Mouse (Mus musculus) embryonic fibroblast, embryonic 13.5 days (primary cell): ENCODE measurements around the gene Rad51b. TPM values are rescaled to one million over a fixed set of nuclear protein-coding genes. Genes with fewer than 3 reads are reported as not detected.
A peak's percentile ranks its signal among the peaks of the same experiment; 100 is the strongest.

Source experiments
- H3K27ac ChIP-seq: 2 replicates; pipeline ENCODE4 v1.5.1; 2012; ENCODE audit warnings: low read length, control low read depth, inconsistent platforms; ENCODE audit not compliant: insufficient read depth
- H3K4me1 ChIP-seq: 2 replicates; pipeline ENCODE4 v1.6.1; 2011; ENCODE audit warnings: low read length; ENCODE audit not compliant: control insufficient read depth, insufficient read depth
- H3K4me3 ChIP-seq: 2 replicates; pipeline ENCODE4 v1.5.1; 2011; ENCODE audit warnings: mild to moderate bottlenecking, control low read depth, low read length; ENCODE audit not compliant: insufficient read depth
- CTCF ChIP-seq: IDR thresholded peaks from 2 replicates; pipeline ENCODE4 v1.5.1; 2011; ENCODE audit warnings: mild to moderate bottlenecking, control low read depth, low read length, moderate library complexity, borderline replicate concordance; ENCODE audit not compliant: insufficient read depth
- POLR2A ChIP-seq: IDR thresholded peaks from 2 replicates; pipeline ENCODE4 v1.6.1; 2011; ENCODE audit warnings: low read depth, mild to moderate bottlenecking, control low read depth, low read length, moderate library complexity
- polyA plus RNA-seq: library from polyadenylated mRNA; stranded (reverse); fragments of >200 nt; gene quantifications from 2 replicates; pipeline ENCODE4 v1.2.4, GENCODE M21; 2011; ENCODE audit warnings: low read depth; ENCODE audit not compliant: missing spikeins, insufficient read length

Gene Rad51b
- polyA plus RNA-seq, 1 experiment = 4.0 TPM

GRCm38 (mm10) chr12:79612334-79613060, 315.4 kb downstream of the Rad51b start:
- Histone ChIP-seq H3K4me3 (no peak overlapping the region), H3K27ac (peak overlapping the region; percentile 1; the same call in 1 of the 2 replicates), H3K4me1 (no peaks in the 10 kb centered on the region; the same call in 1 of the 2 replicates)
- peak; percentile 99 for TF ChIP-seq CTCF
- TF ChIP-seq POLR2A = no peak

- H3K4me1 ChIP-seq = no peaks in the 10 kb centered on the region; the same call in 1 of the 2 replicates
- no peak overlapping the region for H3K4me3 ChIP-seq
- H3K27ac ChIP-seq = peak overlapping the region; percentile 1; the same call in 1 of the 2 replicates
- TF ChIP-seq CTCF = no peak
- no peak for TF ChIP-seq POLR2A
These were observed 316.1 kb downstream of the Rad51b start for GRCm38 (mm10) chr12:79613061-79613788.

DNA sequence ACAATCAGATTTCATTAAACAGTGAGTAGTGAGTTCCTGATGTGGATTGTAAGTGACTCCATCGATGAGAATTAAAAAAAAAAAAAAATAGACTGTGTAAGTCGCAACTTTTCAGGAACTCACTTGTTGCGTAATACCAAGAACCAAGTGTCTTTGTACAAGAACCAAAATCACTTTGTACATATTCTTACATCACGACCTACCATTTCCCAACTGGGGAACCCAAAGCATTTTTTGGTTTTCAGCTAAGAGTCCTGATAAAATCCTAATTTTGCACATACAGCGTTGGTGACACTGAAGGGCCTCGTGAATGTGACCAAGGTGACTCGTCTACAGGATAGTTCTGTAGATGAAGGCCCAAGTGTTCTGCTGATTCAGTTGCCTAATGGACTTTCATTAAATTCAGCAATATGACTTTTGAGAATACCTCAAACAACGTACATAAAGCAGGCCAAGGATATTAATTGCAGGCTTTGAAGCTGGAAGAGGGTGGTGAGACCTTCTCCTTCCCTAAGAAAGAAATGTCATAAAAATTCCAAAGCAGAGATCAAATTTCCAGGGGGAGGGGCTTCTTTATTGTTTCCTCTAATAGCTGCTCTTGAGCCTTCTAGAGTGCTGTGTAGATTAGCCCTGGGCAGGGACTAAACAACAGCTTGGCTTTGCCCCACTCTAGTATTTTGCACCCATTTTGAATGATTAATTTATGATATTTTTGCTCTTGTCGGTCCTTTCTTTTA, 316.9 kb downstream of the Rad51b start:
- Histone ChIP-seq H3K4me3 (no peak overlapping the region), H3K4me1 (no peaks in the 10 kb centered on the region; the same call in 1 of the 2 replicates), H3K27ac (peak overlapping the region; percentile 75)
- TF ChIP-seq POLR2A = no peak

DNA sequence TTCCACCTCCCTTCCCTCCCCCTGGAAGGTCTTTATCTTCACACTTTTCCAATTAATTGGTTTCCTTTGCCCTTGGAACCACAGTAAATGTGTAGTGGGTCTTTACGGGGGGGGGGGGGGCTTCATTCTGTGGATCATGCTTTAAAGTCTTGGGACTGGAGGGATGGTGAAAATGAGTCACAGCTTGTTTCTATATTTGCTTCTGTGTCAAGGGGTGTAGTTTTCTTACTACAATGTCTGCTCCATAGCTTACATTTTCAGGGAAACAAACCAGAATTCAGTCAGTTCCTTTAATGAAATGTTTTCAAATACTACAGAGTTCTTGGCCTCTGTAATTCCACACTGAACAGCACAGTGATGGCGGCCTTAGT, 317.5 kb downstream of the Rad51b start:
- H3K4me1 ChIP-seq = no peaks in the 10 kb centered on the region; the same call in 1 of the 2 replicates
- TF ChIP-seq CTCF = no peak
- no peak for TF ChIP-seq POLR2A
- no peak overlapping the region for H3K4me3 ChIP-seq
- H3K27ac ChIP-seq = peak overlapping the region; percentile 75

- Histone ChIP-seq H3K27ac (no peak overlapping the region), H3K4me3 (no peak overlapping the region), H3K4me1 (no peaks in the 10 kb centered on the region; the same call in 1 of the 2 replicates)
- no peak for TF ChIP-seq POLR2A
- TF ChIP-seq CTCF = no peak
These were observed 318.7 kb downstream of the Rad51b start for GRCm38 (mm10) chr12:79615717-79616316.

GRCm38 (mm10) chr12:79619009-79619408, 321.9 kb downstream of the Rad51b start:
- H3K27ac ChIP-seq = no peak overlapping the region
- no peak overlapping the region for H3K4me3 ChIP-seq
- no peaks in the 10 kb centered on the region; the same call in 1 of the 2 replicates for H3K4me1 ChIP-seq
- TF ChIP-seq POLR2A (no peak), CTCF (no peak)

DNA sequence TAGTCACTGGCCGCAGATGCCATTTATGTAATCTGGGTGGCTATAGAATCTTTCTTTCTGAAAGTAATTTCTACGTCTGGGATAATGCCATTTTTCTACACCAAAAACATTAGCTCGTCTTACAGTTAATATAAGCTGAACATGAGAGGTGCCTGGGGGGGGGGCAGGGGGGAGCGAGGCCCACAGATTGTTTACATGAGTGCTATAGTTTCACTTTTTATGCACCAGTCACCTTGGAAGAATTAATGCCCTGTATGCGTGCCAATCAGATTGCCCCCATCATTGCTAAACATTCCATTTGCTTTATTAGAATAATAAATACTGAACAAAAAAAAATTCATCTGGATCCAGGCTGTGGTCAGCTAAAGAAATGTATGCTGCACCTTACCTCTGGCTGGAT, 323.6 kb downstream of the Rad51b start:
- TF ChIP-seq CTCF = no peak
- TF ChIP-seq POLR2A = no peak

DNA sequence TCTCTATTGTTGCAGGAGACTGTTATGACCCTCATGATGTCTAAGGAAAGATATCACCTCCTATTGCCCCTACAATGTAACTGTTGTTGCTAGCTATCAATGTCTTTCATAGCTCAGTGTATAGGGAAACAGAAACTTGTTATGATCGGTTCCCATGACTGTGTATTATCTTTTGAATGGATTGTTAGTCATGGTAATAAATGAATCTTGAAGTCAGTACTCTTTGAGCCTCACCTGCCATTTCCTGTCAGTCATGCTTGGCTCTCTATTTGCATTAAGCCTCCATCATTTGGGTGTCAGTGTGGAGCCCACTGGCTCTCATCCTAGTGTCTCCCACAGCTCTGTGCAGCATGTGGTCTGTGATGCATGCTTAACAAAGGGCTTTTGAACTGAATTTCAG, 326.2 kb downstream of the Rad51b start:
- peaks cover 3% of the 10 kb centered on the region for H3K4me1 ChIP-seq
- no peak overlapping the region for H3K4me3 ChIP-seq
- H3K27ac ChIP-seq = no peak overlapping the region
- TF ChIP-seq POLR2A (no peak), CTCF (no peak)

More for the DNA sequence above, 323.6 kb downstream of the Rad51b start:
- Histone ChIP-seq H3K4me1 (no peaks in the 10 kb centered on the region), H3K4me3 (no peak overlapping the region), H3K27ac (no peak overlapping the region)

GRCm38 (mm10) chr12:79625699-79626554, 328.8 kb downstream of the Rad51b start:
- no peak overlapping the region for H3K27ac ChIP-seq
- TF ChIP-seq CTCF (no peak), POLR2A (no peak)
- no peak overlapping the region for H3K4me3 ChIP-seq
- H3K4me1 ChIP-seq = peaks cover 3% of the 10 kb centered on the region
